Mouse (Mus musculus) E14TG2a.4 (cell line): ENCODE results near the gene Srd5a3.

Source experiments
- H3K27me3 ChIP-seq: 2 replicates; pipeline ENCODE4 v1.6.1; 2014; ENCODE audit warnings: low read length, control low read depth; ENCODE audit not compliant: insufficient read depth
- H3K36me3 ChIP-seq: 2 replicates; pipeline ENCODE4 v1.6.1; 2014; ENCODE audit warnings: low read length, control low read depth; ENCODE audit not compliant: insufficient read depth
- H3K4me1 ChIP-seq: replicated peaks from 2 replicates; pipeline ENCODE4 v1.6.1; 2014; ENCODE audit warnings: low read depth, low read length, control low read depth
- H3K4me3 ChIP-seq: replicated peaks from 2 replicates; pipeline ENCODE4 v1.5.1; 2014; ENCODE audit warnings: mild to moderate bottlenecking, low read length
- H3K9me3 ChIP-seq: 2 replicates; pipeline ENCODE4 v1.6.1; 2014; ENCODE audit warnings: low read length, control low read depth
- CTCF ChIP-seq: conservative IDR thresholded peaks from 2 replicates; pipeline ENCODE4 v1.5.1; 2014; ENCODE audit warnings: low read length
- NANOG ChIP-seq: IDR thresholded peaks from 2 replicates; pipeline ENCODE4 v1.6.1; 2014; ENCODE audit warnings: borderline replicate concordance, low read length, mixed read lengths
- POU5F1 ChIP-seq: IDR thresholded peaks from 2 replicates; pipeline ENCODE4 v1.6.1; 2014; ENCODE audit warnings: low read length, borderline replicate concordance

Srd5a3 gene

DNA sequence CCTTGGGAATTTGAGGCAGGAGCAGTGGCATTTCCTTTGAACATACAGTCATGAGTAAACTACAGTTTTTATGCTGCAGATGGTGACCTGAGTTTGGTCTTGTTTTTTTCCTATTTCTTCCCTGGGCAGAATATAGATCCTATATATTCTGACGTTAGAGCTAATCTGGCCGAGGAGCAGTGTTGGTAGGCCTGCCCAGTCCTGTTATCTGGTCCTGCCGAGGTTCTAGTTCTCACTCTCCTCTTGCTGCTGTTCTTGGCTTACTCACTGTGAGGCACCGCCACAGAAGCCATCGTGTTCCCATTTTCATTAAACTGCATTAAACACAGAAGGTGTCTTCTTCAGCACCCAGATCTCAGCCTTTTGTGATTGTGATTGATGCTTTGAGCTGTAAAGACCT lies 47.8 kb downstream of the Srd5a3 start:
- TF ChIP-seq POU5F1 (no peak), NANOG (no peak), CTCF (no peak)
- Histone ChIP-seq H3K4me1 (peaks cover 72% of the 10 kb centered on the region), H3K36me3 (peaks cover 59% of the 10 kb centered on the region), H3K9me3 (no peaks in the 10 kb centered on the region), H3K4me3 (no peak overlapping the region), H3K27me3 (no peaks in the 10 kb centered on the region)

DNA sequence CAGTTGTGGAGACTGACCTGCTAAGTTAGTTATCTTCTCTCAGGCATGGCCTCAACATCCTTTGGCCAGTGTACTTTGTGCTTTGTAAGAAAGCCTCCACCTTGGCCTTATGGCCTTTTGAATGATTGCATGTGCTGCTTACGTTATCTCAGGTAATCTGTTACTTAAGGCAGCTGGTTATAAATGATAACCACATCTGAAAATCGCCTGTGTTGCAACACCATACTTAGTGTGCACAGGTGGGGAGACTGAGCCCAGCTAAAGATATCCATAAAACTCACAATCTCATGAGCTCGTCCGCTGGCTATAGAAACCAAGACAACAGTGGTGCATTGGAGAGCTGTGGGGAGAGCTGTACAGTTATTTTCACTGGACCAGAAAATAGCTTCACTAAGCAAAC lies 50.5 kb downstream of the Srd5a3 start:
- no peaks in the 10 kb centered on the region for H3K9me3 ChIP-seq

DNA sequence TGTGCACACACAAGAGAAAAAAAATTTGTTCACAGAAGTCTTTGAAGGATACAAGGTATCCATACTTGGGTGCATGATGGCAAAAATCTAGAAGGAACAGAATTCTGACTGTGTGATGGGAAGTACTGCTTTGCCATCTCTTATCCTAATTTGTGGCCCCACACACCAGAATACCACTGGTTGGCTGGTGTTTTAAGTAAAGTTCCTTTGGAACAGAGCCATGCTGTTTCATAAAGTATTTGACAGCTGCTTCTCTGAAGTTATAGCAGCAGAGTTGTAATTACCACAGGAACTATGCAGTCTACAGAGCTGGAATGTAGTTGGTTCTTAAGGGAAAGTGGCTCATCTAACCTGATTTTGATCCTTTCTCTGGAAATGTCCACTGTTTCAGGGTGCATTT lies 53.0 kb downstream of the Srd5a3 start:
- Histone ChIP-seq H3K27me3 (no peaks in the 10 kb centered on the region), H3K36me3 (peaks cover 73% of the 10 kb centered on the region), H3K9me3 (no peaks in the 10 kb centered on the region), H3K4me3 (no peak overlapping the region), H3K4me1 (peaks cover 50% of the 10 kb centered on the region)
- no peak for TF ChIP-seq CTCF
- TF ChIP-seq NANOG = no peak
- no peak for TF ChIP-seq POU5F1

More for the DNA sequence above, 50.5 kb downstream of the Srd5a3 start:
- peaks cover 74% of the 10 kb centered on the region for H3K36me3 ChIP-seq
- H3K4me3 ChIP-seq = no peak overlapping the region
- H3K4me1 ChIP-seq = peaks cover 68% of the 10 kb centered on the region
- H3K27me3 ChIP-seq = no peaks in the 10 kb centered on the region
- no peak for TF ChIP-seq NANOG
- TF ChIP-seq POU5F1 = no peak

DNA sequence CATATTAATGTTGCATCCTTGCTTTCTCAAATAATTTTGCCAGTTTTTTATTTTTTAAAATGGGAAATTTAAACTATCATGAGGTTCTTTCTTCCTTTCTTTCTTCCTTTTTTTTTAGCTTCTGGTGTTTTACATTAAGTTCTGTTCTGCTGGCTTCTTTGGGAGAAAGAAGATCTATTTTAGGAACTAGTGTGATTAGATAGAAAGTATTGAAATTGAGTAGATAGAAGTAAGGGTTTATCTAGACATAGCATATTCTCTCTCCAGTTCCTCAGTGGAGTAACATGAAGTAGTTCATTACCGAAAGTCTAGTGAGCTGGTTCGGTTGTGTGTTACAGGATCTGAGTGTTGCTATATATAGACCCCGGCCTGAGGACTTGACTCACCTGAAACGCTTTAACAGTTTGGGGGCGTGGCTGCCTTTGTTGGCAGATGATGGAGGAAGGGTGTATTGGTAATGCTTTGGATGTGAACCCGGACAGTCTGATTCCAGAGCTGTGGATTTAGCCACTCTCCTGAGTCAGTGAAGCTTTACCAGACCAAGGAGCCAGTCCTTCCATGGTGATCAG lies 54.4 kb downstream of the Srd5a3 start:
- Histone ChIP-seq H3K4me1 (peaks cover 40% of the 10 kb centered on the region), H3K27me3 (no peaks in the 10 kb centered on the region), H3K9me3 (no peaks in the 10 kb centered on the region), H3K36me3 (peaks cover 73% of the 10 kb centered on the region), H3K4me3 (no peak overlapping the region)
- TF ChIP-seq NANOG (no peak), POU5F1 (no peak), CTCF (no peak)

DNA sequence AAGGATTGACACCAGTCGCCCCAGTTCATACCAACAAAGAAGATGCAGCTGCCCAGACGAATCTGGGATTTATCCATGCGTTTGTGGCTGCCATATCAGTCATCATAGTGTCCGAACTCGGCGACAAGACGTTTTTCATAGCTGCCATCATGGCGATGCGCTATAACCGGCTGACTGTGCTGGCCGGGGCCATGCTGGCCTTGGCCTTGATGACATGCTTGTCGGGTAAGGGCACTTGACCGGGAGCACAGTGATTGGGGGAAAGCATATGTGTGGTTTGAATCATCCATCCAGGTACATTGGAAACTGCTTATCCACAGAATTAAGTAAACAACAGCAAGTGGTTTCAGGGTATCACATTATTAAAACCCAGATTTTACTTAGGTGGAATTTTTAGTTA lies 59.3 kb downstream of the Srd5a3 start:
- Histone ChIP-seq H3K27me3 (no peaks in the 10 kb centered on the region), H3K9me3 (no peaks in the 10 kb centered on the region), H3K36me3 (peaks cover 78% of the 10 kb centered on the region), H3K4me3 (no peak overlapping the region), H3K4me1 (peaks cover 5% of the 10 kb centered on the region)
- TF ChIP-seq NANOG = no peak
- no peak for TF ChIP-seq CTCF
- no peak for TF ChIP-seq POU5F1

DNA sequence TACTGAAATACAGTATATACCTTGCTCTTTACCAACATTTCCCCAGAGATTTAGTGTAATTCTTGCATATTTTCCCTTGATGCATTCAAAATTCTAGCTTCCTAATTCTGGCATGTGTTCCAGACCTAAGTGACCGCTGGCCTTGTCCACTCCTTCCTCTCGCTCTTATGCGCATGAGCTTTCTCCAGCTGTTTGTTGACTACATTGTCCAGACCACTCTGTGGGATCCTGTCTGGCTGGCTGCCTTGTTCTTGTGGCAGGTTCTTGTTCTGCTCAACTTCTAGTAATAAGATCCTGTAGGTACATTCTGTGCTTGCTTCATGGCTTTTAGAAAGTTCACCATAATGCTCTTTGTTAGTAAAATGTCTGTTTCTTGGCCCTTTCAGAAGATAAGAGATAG lies 63.1 kb downstream of the Srd5a3 start:
- Histone ChIP-seq H3K4me3 (no peak overlapping the region), H3K4me1 (no peaks in the 10 kb centered on the region), H3K9me3 (no peaks in the 10 kb centered on the region), H3K27me3 (no peaks in the 10 kb centered on the region), H3K36me3 (peaks cover 88% of the 10 kb centered on the region)
- no peak for TF ChIP-seq CTCF
